Mouse (Mus musculus) stomach, embryonic 15.5 days (tissue): ENCODE data around the gene Vmn2r13. TPM values are rescaled to one million over a fixed set of nuclear protein-coding genes. Genes with fewer than 3 reads are reported as not detected.
"Not testable (repeated sequence)": the region's sequence is repeated elsewhere in the genome, so short reads cannot be mapped to it uniquely, and the experiment has no call there.

Source experiments
- ATAC-seq: fragments of 200-750 bp; cut with Nextera tagmentation; 2 replicates; pipeline ENCODE4 v1.8.0; 2017; ENCODE audit warnings: low read depth, moderate number of reproducible peaks, moderate TSS enrichment; ENCODE audit not compliant: insufficient read depth, low FRiP score
- H3K27ac ChIP-seq: fragments of 300-500 bp; sonication (generic); 2 replicates; pipeline ENCODE4 v1.5.1; 2015; ENCODE audit warnings: mild to moderate bottlenecking, inconsistent platforms
- H3K27me3 ChIP-seq: fragments of 300-500 bp; sonication (generic); replicated peaks from 2 replicates; pipeline ENCODE4 v1.6.1; 2015; ENCODE audit warnings: inconsistent platforms
- H3K36me3 ChIP-seq: fragments of 300-500 bp; sonication (generic); 2 replicates; pipeline ENCODE4 v1.6.1; 2015; ENCODE audit warnings: inconsistent platforms
- H3K4me1 ChIP-seq: fragments of 300-500 bp; sonication (generic); 2 replicates; pipeline ENCODE4 v1.6.1; 2015; ENCODE audit warnings: inconsistent platforms
- H3K4me2 ChIP-seq: fragments of 300-500 bp; sonication (generic); 2 replicates; pipeline ENCODE4 v1.6.1; 2015; ENCODE audit warnings: mild to moderate bottlenecking, inconsistent platforms
- H3K4me3 ChIP-seq: fragments of 300-500 bp; sonication (generic); replicated peaks from 2 replicates; pipeline ENCODE4 v1.5.1; 2015; ENCODE audit warnings: inconsistent platforms
- H3K9ac ChIP-seq: fragments of 300-500 bp; sonication (generic); 2 replicates; pipeline ENCODE4 v1.6.1; 2015; ENCODE audit warnings: inconsistent platforms
- H3K9me3 ChIP-seq: fragments of 300-500 bp; sonication (generic); 2 replicates; pipeline ENCODE4 v1.6.1; 2016; ENCODE audit warnings: inconsistent platforms
- WGBS: fragments of 180-500 bp; shearing (Covaris S2); methylation state at CpG from one replicate; pipeline ENCODE4 v1.1.7; 2015; 5-methylcytosine and 5-hydroxymethylcytosine counted together
- polyA plus RNA-seq: library from polyadenylated mRNA; unstranded; fragments of >200 nt; fragmentation: Nextera tagmentation; extraction: Ambion mirVana; gene quantifications from 2 replicates; pipeline ENCODE4 v1.2.1, GENCODE M21; 2015

Gene Vmn2r13
- polyA plus RNA-seq: not detected in 2 replicates

DNA sequence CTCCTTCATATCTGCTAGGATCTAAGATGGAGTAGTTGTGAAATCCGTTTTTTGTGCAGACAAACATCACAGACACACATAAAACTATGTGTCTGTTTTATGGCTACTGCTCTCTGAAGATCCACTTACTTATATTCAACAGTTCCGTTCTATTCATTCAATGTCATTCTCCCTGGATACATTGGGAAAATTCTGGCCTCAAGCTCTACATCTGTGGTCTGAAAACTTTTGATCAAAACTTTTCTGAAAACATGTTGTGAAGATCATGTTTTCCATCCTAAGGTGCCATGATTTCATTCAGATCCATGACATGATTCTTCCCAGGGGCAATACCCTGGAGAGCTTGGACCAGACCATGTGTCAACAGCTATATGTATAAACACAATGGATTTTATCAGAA, at the start of gene Vmn2r13:
Gene Vmn2r13, minus strand, starts transcription at position 101 of the 400 bp plus-strand sequence.
- WGBS: 50% methylated on average over 2 of the region's 2 CpGs
- not testable (repeated sequence) for ATAC-seq, H3K36me3 ChIP-seq, H3K27ac ChIP-seq, H3K4me3 ChIP-seq, H3K4me2 ChIP-seq, H3K9ac ChIP-seq, H3K27me3 ChIP-seq, H3K9me3 ChIP-seq, H3K4me1 ChIP-seq

DNA sequence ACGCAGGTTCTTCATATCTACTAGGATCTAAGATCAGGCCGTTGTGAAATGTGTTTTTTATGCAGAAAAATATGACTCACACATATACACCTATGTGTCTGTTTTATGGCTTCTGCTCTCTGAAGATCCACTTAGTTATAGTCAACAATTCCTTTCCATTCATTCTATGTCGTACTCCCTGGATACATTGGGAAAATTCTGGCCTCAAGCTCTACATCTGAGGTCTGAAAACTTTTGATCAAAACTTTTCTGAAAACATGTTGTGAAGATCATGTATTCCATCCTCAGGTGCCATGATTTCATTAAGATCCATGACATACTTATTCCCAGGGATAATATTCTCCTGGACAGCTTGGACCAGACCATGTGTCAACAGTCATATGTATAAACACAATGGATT, 32.6 kb upstream of the Vmn2r13 start, which contains the start of gene Vmn2r14:
Gene Vmn2r14, minus strand, starts transcription at position 101 of the 400 bp plus-strand sequence.
- no peaks in the 10 kb centered on the region for H3K36me3 ChIP-seq
- H3K4me1 ChIP-seq: no peaks in the 10 kb centered on the region
- no peaks in the 10 kb centered on the region for H3K27me3 ChIP-seq
- no peaks in the 10 kb centered on the region for H3K9me3 ChIP-seq
- ATAC-seq: no peak
- WGBS: 69% methylated on average over 3 of the region's 3 CpGs
- H3K4me2 ChIP-seq: no peak within 1 kb of the TSS
- no peak within 1 kb of the TSS for H3K4me3 ChIP-seq
- H3K27ac ChIP-seq: no peak within 1 kb of the TSS
- no peak within 1 kb of the TSS for H3K9ac ChIP-seq

DNA sequence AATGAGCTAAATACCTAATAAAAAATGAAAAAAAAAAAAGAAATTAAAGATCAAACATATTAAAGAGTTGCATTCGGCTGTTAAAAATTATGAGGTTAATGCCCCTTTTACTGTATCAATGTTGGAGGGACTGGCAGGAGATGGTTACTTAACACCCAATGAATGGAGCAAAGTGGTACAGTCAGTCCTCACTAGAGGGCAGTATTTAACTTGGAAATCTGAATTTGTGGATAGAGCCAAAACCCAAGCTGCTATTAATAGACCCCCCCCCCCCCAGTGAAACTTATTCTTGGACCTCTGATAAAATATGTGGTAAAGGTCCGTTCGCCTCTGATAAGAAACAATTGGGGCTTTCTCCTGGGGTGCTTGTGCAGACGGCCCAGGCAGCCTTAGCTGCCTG, 25.1 kb downstream of the Vmn2r13 start:
- H3K4me2 ChIP-seq, H3K36me3 ChIP-seq, ATAC-seq, H3K4me3 ChIP-seq, H3K27ac ChIP-seq, H3K27me3 ChIP-seq, H3K4me1 ChIP-seq, H3K9me3 ChIP-seq, H3K9ac ChIP-seq: not testable (repeated sequence)
- WGBS: 81% methylated on average over 4 of the region's 4 CpGs

DNA sequence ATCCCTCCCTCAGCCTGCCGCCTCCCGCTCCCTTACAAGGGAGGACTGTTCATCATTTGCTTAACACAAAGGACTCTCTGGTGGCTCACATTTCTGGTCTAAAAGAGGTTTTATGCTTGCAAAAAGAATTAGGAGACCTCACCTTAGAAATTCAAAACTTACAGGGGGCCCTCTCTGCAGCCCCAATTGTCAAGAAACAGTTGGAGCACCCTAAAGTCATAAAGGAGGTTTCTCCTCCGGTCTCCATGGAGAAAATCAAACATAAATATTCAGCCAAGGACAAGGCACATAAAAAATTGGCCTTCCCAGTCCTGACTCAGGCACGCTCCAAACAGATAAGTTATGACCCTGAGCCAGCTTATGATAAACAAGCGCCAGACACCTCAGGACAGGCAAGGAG, 31.9 kb downstream of the Vmn2r13 start:
- H3K9me3 ChIP-seq: no peaks in the 10 kb centered on the region
- no peaks in the 10 kb centered on the region for H3K4me1 ChIP-seq
- no peak overlapping the region for H3K4me2 ChIP-seq
- no peak overlapping the region for H3K27ac ChIP-seq
- ATAC-seq: no peak
- 83% methylated on average over 5 of the region's 5 CpGs for WGBS
- no peak overlapping the region for H3K4me3 ChIP-seq
- no peaks in the 10 kb centered on the region for H3K36me3 ChIP-seq
- H3K9ac ChIP-seq: no peak overlapping the region
- no peaks in the 10 kb centered on the region for H3K27me3 ChIP-seq

DNA sequence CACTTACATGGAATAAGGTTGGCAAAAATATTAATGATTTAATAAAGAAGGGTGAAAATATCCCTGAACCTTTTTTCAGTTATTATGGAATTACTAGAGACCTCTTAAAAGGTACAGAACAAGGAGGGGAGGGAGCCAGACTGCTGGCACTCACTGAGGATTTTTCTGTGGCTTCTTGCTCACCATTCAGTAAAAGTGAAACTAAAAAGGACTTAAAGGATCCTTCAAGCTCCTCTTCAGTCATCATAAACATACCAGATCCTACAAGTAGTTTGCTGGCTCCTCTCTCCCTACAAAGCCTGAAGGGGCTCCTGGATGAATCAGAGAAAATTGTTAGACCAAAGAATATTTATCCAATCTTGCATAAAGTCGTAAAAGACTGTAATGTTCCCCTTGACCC, 32.4 kb downstream of the Vmn2r13 start:
- H3K9me3 ChIP-seq, H3K4me3 ChIP-seq, ATAC-seq, H3K27me3 ChIP-seq, H3K9ac ChIP-seq, H3K36me3 ChIP-seq, H3K27ac ChIP-seq, H3K4me2 ChIP-seq, H3K4me1 ChIP-seq: not testable (repeated sequence)
- WGBS: 62% methylated on average over 1 of the region's 1 CpGs

DNA sequence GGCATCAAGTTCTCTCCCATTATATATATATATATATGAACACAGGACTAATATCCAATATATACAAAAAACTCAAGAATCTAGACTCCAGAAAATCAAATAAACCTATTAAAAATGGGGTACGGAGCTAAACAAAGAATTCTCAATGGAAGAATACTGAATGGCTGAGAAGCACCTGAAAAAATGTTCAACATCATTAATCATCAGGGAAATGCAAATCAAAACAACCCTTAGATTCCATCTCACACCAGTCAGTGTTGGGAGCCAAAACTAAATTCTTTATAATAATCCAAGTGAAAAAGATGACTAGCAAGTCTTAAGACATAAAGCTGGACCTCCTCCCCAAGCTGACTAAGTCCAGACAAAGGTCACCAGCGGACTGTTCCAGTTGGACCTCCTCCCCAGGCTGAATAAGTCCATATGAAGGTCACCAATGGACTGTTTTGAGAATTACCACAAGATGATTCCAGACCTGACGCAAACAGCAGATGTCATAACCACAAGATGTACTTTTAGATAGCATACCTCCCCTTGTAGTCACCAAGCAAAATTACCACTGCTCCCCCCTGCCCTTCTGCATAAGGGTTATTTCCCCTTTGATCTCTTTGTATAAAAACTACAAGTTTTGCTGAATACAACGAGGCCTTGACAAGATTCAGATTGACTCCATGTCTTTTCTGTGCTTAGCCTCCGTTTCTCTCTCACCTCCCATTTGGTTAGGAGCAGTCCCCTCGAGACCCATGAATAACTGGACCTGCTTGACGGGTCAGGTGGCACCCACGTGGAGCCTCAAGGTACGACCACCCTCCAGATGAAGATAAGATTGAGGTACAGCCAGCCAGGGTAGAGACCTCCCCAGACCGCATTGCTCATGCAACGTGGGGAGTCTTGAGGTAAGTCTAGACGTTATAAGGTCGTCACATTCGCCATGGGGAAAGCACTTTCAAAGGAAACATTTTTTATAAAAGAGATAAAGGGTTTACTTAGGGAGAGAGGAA, 33.2 kb downstream of the Vmn2r13 start:
- not testable (repeated sequence) for H3K4me2 ChIP-seq, H3K4me3 ChIP-seq, H3K27ac ChIP-seq, H3K27me3 ChIP-seq, H3K36me3 ChIP-seq, H3K9me3 ChIP-seq, H3K9ac ChIP-seq, H3K4me1 ChIP-seq, ATAC-seq
- WGBS: 75% methylated on average over 14 of the region's 14 CpGs

DNA sequence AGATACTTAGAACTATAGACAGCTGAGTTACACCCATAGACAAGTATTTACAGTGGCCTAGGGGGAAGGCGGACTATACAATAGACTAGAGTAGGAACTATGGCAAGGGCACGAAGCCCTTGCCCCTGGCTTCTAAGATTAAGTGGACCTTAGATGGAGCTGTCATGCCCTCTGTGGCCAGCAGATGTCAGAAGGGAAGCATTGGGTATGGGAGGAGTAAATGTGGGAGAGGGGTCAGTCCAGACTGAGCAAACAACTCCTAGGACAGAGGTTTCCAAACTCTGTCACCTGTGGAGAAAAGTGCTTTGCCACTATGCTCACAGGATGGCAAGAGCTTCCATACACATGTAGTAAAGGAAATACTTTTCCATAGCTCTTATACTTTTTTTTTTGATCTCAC, 52.5 kb downstream of the Vmn2r13 start:
- no peak overlapping the region for H3K9ac ChIP-seq
- WGBS: 81% methylated on average over 2 of the region's 2 CpGs
- H3K36me3 ChIP-seq: no peaks in the 10 kb centered on the region
- H3K4me1 ChIP-seq: no peaks in the 10 kb centered on the region
- H3K4me3 ChIP-seq: no peak overlapping the region
- H3K27ac ChIP-seq: no peak overlapping the region
- peaks cover 3% of the 10 kb centered on the region; the same call in 1 of the 2 replicates for H3K9me3 ChIP-seq
- no peaks in the 10 kb centered on the region for H3K27me3 ChIP-seq
- ATAC-seq: no peak
- H3K4me2 ChIP-seq: no peak overlapping the region

DNA sequence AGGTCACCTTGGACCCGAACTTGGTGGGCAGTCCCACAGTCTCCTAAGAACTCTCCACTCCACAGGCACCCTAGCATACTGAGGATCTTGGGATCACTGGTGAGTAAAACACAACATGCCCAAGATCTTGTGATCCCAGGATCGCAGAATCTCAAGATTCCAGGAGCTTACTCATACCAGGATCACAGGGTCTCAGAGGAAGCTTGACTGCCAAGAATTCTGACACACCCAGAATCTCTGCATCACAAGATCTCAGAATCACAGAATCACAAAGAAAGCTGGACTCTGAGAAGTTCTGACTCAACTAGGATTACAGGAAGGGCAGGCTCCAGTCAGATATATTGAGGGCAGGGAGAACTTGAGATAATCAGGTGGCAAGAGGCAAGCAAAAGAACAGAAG, 55.3 kb downstream of the Vmn2r13 start:
- WGBS: 75% methylated on average over 2 of the region's 2 CpGs
- H3K9me3 ChIP-seq: peaks cover 3% of the 10 kb centered on the region; the same call in 1 of the 2 replicates
- no peak overlapping the region for H3K27ac ChIP-seq
- H3K4me3 ChIP-seq: no peak overlapping the region
- H3K9ac ChIP-seq: no peak overlapping the region
- no peaks in the 10 kb centered on the region for H3K27me3 ChIP-seq
- H3K4me1 ChIP-seq: no peaks in the 10 kb centered on the region
- ATAC-seq: no peak
- H3K36me3 ChIP-seq: no peaks in the 10 kb centered on the region
- no peak overlapping the region for H3K4me2 ChIP-seq

Other genes starting within 250 kb of the Vmn2r13 start
- not detected in 2 replicates for gene Vmn2r10, start 185.7 kb downstream of the Vmn2r13 start, polyA plus RNA-seq
- not detected in 2 replicates for gene Vmn2r11, start 132.6 kb downstream of the Vmn2r13 start, polyA plus RNA-seq
- not detected in 2 replicates for gene Vmn2r12, start 94.2 kb downstream of the Vmn2r13 start, polyA plus RNA-seq
- gene Vmn2r14, start 32.5 kb upstream of the Vmn2r13 start, polyA plus RNA-seq: not detected in 2 replicates
- gene Vmn2r15, start 105.4 kb upstream of the Vmn2r13 start, polyA plus RNA-seq: not detected in 2 replicates
- not detected in 2 replicates for gene Vmn2r16, start 138.0 kb upstream of the Vmn2r13 start, polyA plus RNA-seq
- not detected in 2 replicates for gene Vmn2r17, start 227.5 kb upstream of the Vmn2r13 start, polyA plus RNA-seq